Mouse (Mus musculus): ENCODE measurements around the gene Mrpl2.
A peak's percentile ranks its signal among the peaks of the same experiment; 100 is the strongest.

Mrpl2 gene

GRCm38 (mm10) chr17:46645561-46646321, at the start of gene Mrpl2, which contains the start of gene Klc4:
TSS of gene Mrpl2 (plus strand) at chr17:46646229.
TSS of gene Klc4 (minus strand) at chr17:46646022.
- DNase-seq (ENCODE audit: extremely low read depth, low read depth, low spot score), result peak; percentile 59

DNA sequence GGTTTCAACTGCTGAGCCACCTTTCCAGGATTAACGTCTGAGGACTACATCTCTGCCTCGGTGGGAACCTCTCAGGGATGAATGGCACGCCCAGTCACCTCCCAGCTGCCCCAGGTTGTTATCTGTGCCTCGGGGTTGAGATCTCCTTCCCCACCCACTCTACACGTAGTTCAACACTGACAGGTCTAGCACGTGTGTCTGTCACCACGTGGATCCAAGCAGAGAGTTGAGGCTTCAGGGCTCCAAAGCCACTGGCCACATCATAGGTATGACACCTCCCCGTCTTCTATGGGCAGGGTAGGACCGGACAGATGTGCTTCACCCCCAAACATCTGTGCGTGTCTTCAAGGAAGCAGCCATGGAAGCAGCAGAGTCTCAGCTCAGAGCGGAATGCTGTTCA, 48.1 kb upstream of the Mrpl2 start:
- DNase-seq (ENCODE audit: extremely low read depth, low read depth, low spot score), result no peak

- DNase-seq (ENCODE audit: extremely low read depth, low read depth, low spot score), result no peak
These were observed 47.1 kb upstream of the Mrpl2 start for GRCm38 (mm10) chr17:46598963-46599362.

DNA sequence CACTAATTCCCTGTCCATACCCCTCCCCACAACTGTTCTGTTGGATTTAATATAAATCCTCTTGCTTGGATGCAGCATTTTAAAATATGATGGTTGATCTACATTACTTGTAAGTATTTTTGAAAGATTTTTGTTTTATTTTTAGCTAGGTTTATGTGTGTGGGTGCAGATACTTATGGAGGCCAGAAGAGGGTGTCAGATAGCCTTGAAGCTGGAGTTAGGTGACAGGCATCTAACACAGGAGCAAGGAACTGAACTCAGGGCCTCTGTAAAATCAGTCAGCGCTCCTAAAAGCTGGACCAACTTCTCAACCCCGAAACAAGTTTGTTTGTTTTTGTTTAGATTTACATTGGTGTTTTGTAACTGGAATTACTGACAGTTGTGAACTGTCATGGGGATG, 45.5 kb upstream of the Mrpl2 start:
- no peak for DNase-seq (ENCODE audit: extremely low read depth, low read depth, low spot score)

- DNase-seq (ENCODE audit: extremely low read depth, low read depth, low spot score), result no peak
These were observed 43.8 kb upstream of the Mrpl2 start for GRCm38 (mm10) chr17:46602212-46602611.

DNA sequence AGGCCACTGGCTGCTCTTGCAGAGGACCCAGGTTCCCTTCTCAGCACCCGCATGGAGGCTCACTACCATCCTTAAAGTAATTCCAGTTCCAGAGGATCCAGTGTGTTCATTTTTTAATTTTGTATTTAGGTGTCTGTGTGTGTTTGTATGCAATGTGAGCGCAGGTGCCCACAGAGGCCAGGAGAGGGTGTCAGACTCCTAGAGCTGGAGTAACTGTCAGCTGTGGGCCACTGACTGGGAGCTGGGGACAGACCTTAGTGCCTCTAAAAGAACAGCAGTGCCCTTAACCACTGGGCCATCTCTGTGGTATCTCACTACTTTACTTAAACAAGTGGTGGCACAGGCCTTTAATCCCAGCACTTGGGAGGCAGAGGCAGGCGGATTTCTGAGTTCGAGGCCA, 42.8 kb upstream of the Mrpl2 start:
- no peak for DNase-seq (ENCODE audit: extremely low read depth, low read depth, low spot score)

- DNase-seq (ENCODE audit: extremely low read depth, low read depth, low spot score), result no peak
These were observed 40.9 kb upstream of the Mrpl2 start for GRCm38 (mm10) chr17:46605126-46605525.

- no peak for DNase-seq (ENCODE audit: extremely low read depth, low read depth, low spot score)
These were observed 40.0 kb upstream of the Mrpl2 start for GRCm38 (mm10) chr17:46605987-46606386.

GRCm38 (mm10) chr17:46609721-46610514, 36.1 kb upstream of the Mrpl2 start:
- DNase-seq (ENCODE audit: extremely low read depth, low read depth, low spot score), result no peak

DNA sequence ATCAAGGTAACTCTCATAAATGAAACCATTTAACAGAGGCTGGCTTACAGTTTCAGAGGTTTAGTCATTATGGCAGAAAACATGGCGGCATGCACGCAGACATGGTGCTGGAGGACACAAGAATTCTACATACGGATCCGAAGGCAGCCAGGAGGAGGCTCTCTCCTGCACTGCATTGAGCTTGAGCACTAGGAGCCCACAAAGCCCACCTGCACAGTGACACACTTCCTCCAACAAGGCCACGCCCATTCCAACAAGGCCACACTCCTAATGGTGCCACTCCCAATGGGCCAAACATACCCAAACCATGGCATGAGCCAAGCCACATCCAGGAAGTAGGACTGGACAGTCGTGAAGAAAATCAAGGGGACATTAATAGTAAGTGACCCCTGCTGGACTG, 34.7 kb upstream of the Mrpl2 start:
- no peak for DNase-seq (ENCODE audit: extremely low read depth, low read depth, low spot score)

DNA sequence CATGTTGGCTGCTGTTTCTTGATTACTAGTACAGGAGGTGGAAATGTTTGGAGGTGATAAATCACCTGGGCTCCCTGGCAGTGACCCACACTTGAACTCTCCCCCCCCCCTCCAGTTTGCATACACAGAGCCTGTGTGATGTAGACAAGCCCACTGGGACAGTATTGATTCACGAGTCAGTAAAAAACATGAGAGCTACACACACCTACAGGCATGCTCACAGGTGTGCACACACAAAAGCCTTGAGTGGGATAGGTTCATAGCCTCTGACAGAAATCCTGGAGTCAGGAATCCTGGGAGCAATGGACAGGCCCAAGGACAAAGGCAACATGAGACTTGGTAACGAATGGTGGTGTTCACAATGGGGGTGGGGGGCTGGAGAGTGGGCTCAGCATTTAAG, 33.8 kb upstream of the Mrpl2 start:
- DNase-seq (ENCODE audit: extremely low read depth, low read depth, low spot score), result no peak

DNA sequence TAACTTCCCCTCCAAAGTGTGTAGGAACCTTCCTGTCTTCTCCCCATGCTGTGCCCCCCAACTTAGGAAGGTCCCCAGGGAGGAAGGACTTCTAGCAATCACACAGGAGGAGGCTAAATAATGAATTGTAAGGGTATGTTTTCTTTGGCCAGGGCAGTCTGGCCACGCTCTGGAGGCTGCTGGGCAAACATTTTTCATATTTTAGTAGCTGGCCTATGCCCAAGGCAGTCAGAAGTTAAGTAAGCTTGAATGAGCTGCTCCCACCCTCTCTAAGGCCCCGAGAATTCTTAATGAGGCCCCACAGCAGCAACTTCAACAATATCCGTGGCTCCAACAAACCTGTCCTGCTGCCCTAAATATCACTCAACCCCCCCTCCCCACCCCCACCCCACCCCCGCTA, 33.2 kb upstream of the Mrpl2 start:
- no peak for DNase-seq (ENCODE audit: extremely low read depth, low read depth, low spot score)

DNA sequence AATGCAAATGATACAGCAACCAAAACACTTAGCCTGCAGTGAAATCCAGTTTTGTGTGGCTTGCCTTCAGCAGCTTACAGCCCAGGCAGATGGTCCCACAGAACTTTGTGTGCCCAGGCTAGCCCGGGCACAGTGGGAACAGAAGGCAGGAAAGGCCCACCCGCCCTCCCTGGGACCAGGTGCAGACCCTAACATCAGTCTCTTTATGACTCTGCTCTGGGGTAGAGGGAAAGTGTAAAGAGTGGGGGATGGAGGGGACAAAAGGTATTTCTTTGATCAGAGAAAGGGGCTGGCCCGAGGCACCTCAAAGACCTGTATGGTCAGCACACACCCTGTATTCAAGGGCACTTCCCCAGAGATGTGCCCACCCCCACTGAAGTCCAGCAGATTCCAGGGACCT, 32.8 kb upstream of the Mrpl2 start:
- DNase-seq (ENCODE audit: extremely low read depth, low read depth, low spot score), result no peak

GRCm38 (mm10) chr17:46617799-46618198, 28.2 kb upstream of the Mrpl2 start:
- DNase-seq (ENCODE audit: extremely low read depth, low read depth, low spot score), result no peak

DNA sequence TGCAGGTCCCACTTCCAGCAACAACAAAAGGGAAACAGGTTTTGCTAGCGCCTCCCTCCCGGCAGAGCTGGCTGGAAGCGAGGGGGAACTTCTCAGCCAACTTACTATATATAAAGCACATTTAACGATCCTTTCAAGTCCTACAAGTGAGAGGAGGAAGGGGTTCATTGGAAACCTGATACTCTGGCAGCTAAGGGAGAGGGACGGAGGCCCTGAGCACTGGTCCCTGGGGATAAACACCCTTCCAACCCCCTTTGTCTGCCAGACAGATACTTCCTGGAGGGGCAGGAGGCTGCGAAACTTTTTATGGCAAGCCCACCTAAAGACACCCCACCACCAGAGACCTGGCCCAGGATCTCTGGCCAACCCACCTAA, 27.6 kb upstream of the Mrpl2 start:
- no peak for DNase-seq (ENCODE audit: extremely low read depth, low read depth, low spot score)

DNA sequence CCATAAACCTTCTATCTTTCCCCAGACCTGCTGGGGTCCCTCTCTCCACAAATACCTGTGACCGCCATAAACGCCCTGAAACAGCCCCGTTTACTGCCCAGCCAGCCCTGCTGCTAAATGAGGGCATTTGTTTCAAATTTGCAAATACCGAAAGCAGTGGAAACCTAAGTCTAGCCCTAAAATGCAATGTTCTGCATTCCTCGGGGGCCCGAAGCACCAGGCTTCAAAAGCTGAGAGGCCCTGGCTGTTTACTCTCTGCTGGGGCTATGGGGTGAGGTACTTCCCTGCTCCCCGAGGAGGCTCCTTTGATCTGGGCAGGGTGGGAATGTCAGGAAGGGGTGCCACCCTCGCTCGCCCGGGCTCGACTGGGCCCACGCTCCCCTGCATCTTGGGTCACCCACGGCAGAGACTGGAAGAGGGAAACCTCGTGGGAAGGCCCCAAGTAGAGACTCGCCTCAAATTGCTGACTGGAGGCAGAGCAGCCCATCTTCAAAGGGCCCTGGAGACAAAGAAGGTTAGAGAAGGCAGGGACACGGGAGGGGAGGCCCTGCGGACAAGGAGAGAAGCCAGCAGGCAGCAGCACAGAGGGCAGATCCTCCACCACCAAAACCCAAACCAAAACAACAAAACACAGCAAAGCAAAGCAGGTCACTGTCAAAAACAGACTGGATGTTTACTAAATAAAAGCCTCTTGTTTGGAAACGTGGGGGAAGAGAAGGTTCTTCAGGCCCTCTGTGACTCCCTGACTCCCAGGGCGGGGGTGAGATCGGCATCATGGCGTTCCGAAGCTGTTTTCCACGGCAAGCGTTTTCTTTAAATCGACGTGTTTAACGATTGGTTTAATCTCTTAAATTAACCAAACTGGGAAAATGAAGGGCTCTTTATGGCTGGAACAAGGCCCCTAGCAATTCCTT, 27.0 kb upstream of the Mrpl2 start:
- DNase-seq (ENCODE audit: extremely low read depth, low read depth, low spot score), result no peak

GRCm38 (mm10) chr17:46619683-46620357, 26.2 kb upstream of the Mrpl2 start:
- DNase-seq (ENCODE audit: extremely low read depth, low read depth, low spot score), result peak; percentile 89

GRCm38 (mm10) chr17:46621324-46621723, 24.7 kb upstream of the Mrpl2 start:
- DNase-seq (ENCODE audit: extremely low read depth, low read depth, low spot score), result no peak

- no peak for DNase-seq (ENCODE audit: extremely low read depth, low read depth, low spot score)
These were observed 23.8 kb upstream of the Mrpl2 start for GRCm38 (mm10) chr17:46622269-46622668.

- no peak for DNase-seq (ENCODE audit: extremely low read depth, low read depth, low spot score)
These were observed 22.0 kb upstream of the Mrpl2 start for GRCm38 (mm10) chr17:46623819-46624557.

All from fat pad, adult 2 months (tissue).